8 mouse cellular contexts compared by ENCODE assay signal in the genomic region with DNA sequence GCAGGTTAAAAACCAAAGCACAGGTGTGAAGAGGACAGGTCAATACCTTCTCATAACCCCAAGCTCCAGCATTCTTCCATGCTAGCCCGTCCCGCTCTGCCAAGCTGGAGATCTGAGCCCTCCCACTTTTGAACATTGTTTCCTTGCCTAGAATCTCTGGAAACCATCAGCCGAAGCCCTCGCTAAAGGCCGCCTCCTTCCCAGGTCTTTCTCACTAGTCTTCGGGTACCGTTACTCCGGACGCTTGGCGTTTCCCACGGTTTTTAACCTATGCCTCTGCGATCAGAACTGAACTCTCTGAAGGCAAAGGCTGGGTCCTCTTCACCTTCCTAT. TPM values are rescaled to one million over a fixed set of nuclear protein-coding genes. Genes with fewer than 3 reads are reported as not detected.
A peak's percentile ranks its signal among the peaks of the same experiment; 100 is the strongest.
DNase-seq lines count a peak whose midpoint lies in the region; ATAC-seq and TF ChIP-seq lines count a peak whose summit lies in the region.

No protein-coding gene starts in this region.

- H3K27me3 ChIP-seq in heart, embryonic 10.5 days (ENCODE audit: insufficient read depth, poor library complexity, severe bottlenecking): 0 out of 2 replicates have a peak, but pooled peaks cover 4% of the 10 kb centered on the region
- peaks cover 14% of the 10 kb centered on the region; the same call in 1 of the 2 replicates for H3K27me3 ChIP-seq in G1E (ENCODE audit: insufficient read depth, low read length)
- peaks cover 5% of the 10 kb centered on the region; the same call in 1 of the 2 replicates for H3K27me3 ChIP-seq in forebrain, embryonic 12.5 days
- no peaks in the 10 kb centered on the region for H3K27me3 ChIP-seq in limb, embryonic 12.5 days
- H3K27me3 ChIP-seq in neural tube, embryonic 13.5 days: no peaks in the 10 kb centered on the region

- peak overlapping the region; percentile 78 for H3K4me2 ChIP-seq in forebrain, embryonic 12.5 days
- peak overlapping the region; percentile 67 for H3K4me2 ChIP-seq in limb, embryonic 12.5 days
- H3K4me2 ChIP-seq in neural tube, embryonic 13.5 days: peak overlapping the region; percentile 85

- H3K9me3 ChIP-seq in heart, embryonic 10.5 days: no peaks in the 10 kb centered on the region
- peaks cover 4% of the 10 kb centered on the region for H3K9me3 ChIP-seq in G1E (replicated peaks)
- no peaks in the 10 kb centered on the region for H3K9me3 ChIP-seq in forebrain, embryonic 12.5 days
- H3K9me3 ChIP-seq in limb, embryonic 12.5 days: no peaks in the 10 kb centered on the region
- H3K9me3 ChIP-seq in neural tube, embryonic 13.5 days: no peaks in the 10 kb centered on the region

- H3K4me3 ChIP-seq in heart, embryonic 10.5 days: peak overlapping the region; percentile 86
- peak overlapping the region; percentile 79 for H3K4me3 ChIP-seq in G1E (ENCODE audit: low read depth, low read length)
- peak overlapping the region; percentile 88 for H3K4me3 ChIP-seq in forebrain, embryonic 12.5 days (replicated peaks)
- peak overlapping the region; percentile 91 for H3K4me3 ChIP-seq in limb, embryonic 12.5 days (replicated peaks)
- H3K4me3 ChIP-seq in neural tube, embryonic 13.5 days: peak overlapping the region; percentile 75

- no peak for DNase-seq in heart, embryonic 10.5 days (ENCODE audit: low spot score)
- DNase-seq in heart, adult 8-10 months (ENCODE audit: low spot score): no peak
- DNase-seq in G1E (ENCODE audit: low spot score): peak; percentile 52
- no peak for DNase-seq in retina, postnatal 1 day
- no peak for DNase-seq in adrenal gland, adult 2 months

- TF ChIP-seq CTCF in G1E (IDR thresholded peaks at IDR 0.05; ENCODE audit: low read depth, low read length): no peak

- peaks cover 12% of the 10 kb centered on the region for H3K4me1 ChIP-seq in heart, embryonic 10.5 days
- H3K4me1 ChIP-seq in G1E (ENCODE audit: insufficient read depth, low read depth, low read length): peaks cover 42% of the 10 kb centered on the region
- H3K4me1 ChIP-seq in forebrain, embryonic 12.5 days: peaks cover 31% of the 10 kb centered on the region
- peaks cover 12% of the 10 kb centered on the region for H3K4me1 ChIP-seq in limb, embryonic 12.5 days (replicated peaks)
- H3K4me1 ChIP-seq in neural tube, embryonic 13.5 days (replicated peaks): peaks cover 33% of the 10 kb centered on the region

- H3K9ac ChIP-seq in forebrain, embryonic 12.5 days: peak overlapping the region; percentile 96
- peak overlapping the region; percentile 96 for H3K9ac ChIP-seq in limb, embryonic 12.5 days (replicated peaks)
- H3K9ac ChIP-seq in neural tube, embryonic 13.5 days: peak overlapping the region; percentile 91

- under 1% methylated on average over 12 of the region's 12 CpGs for WGBS in heart, embryonic 10.5 days
- under 1% methylated on average over 12 of the region's 12 CpGs for WGBS in forebrain, embryonic 12.5 days
- WGBS in limb, embryonic 12.5 days: under 1% methylated on average over 12 of the region's 12 CpGs
- WGBS in neural tube, embryonic 13.5 days: 2% methylated on average over 12 of the region's 12 CpGs

- ATAC-seq in G1E (ENCODE audit: extremely low read depth, insufficient number of reproducible peaks, low FRiP score, poor library complexity, severe bottlenecking): no peak
- no peak for ATAC-seq in forebrain, embryonic 12.5 days (ENCODE audit: low FRiP score)
- no peak for ATAC-seq in limb, embryonic 12.5 days (ENCODE audit: insufficient number of reproducible peaks, insufficient read depth, low FRiP score, low TSS enrichment, low read depth)
- ATAC-seq in neural tube, embryonic 13.5 days (ENCODE audit: low read depth): peak; percentile 4; the same call in 1 of the 2 replicates

- H3K27ac ChIP-seq in heart, embryonic 10.5 days: peak overlapping the region; percentile 95
- H3K27ac ChIP-seq in forebrain, embryonic 12.5 days: peak overlapping the region; percentile 87
- H3K27ac ChIP-seq in limb, embryonic 12.5 days: peak overlapping the region; percentile 90
- H3K27ac ChIP-seq in neural tube, embryonic 13.5 days (replicated peaks): peak overlapping the region; percentile 92

- H3K36me3 ChIP-seq in heart, embryonic 10.5 days: peaks cover 27% of the 10 kb centered on the region
- peaks cover 46% of the 10 kb centered on the region for H3K36me3 ChIP-seq in G1E (replicated peaks)
- peaks cover 19% of the 10 kb centered on the region for H3K36me3 ChIP-seq in forebrain, embryonic 12.5 days (replicated peaks)
- H3K36me3 ChIP-seq in limb, embryonic 12.5 days: peaks cover 36% of the 10 kb centered on the region
- peaks cover 20% of the 10 kb centered on the region for H3K36me3 ChIP-seq in neural tube, embryonic 13.5 days

RNA-seq across cellular contexts. Expression of gene Ilkap, which starts 0.7 kb away (rescaled TPM):
- polyA plus RNA-seq in heart, embryonic 10.5 days (2016; fragmentation: Nextera tagmentation; extraction: Ambion mirVana): 132 and 152 TPM in 2 replicates
- 10 to 100 TPM; 41.5 to 53.3 (median 44.4) TPM for total RNA-seq in heart, adult 8-10 months (2022)
- total RNA-seq in G1E (2014; fragmentation: Nextera tagmentation) (76.8 and 86.5 TPM in 2 replicates), G1E (2017) (194 and 208 TPM in 2 replicates)
- 86.6 and 104 TPM in 2 replicates for polyA plus RNA-seq in G1E (2012)
- polyA plus RNA-seq in forebrain, embryonic 12.5 days (2016; fragmentation: Nextera tagmentation; extraction: Ambion mirVana): 153 and 163 TPM in 2 replicates
- 178 and 186 TPM in 2 replicates for polyA plus RNA-seq in limb, embryonic 12.5 days (2016; fragmentation: Nextera tagmentation; extraction: Ambion mirVana)
- 138 and 141 TPM in 2 replicates for polyA plus RNA-seq in neural tube, embryonic 13.5 days (2015; fragmentation: Nextera tagmentation; extraction: Ambion mirVana)
- total RNA-seq in adrenal gland, adult 2 months (2021): 10 to 100 TPM; 88.8 to 94.7 TPM
- 121 and 122 TPM in 2 replicates for polyA plus RNA-seq in adrenal gland, adult 2 months (2012; rRNA removed)

RNA-seq across cellular contexts. Expression of gene Hes6, which starts 15.9 kb away (rescaled TPM):
- 70.6 and 74.2 TPM in 2 replicates for polyA plus RNA-seq in heart, embryonic 10.5 days (2016; fragmentation: Nextera tagmentation; extraction: Ambion mirVana)
- total RNA-seq in heart, adult 8-10 months (2022): 10 to 100 TPM; 18.6 to 20.4 (median 20.0) TPM
- 18.0 and 19.0 TPM in 2 replicates for total RNA-seq in G1E (2014; fragmentation: Nextera tagmentation)
- 42.2 and 55.1 TPM in 2 replicates for total RNA-seq in G1E (2017)
- 91.5 and 105 TPM in 2 replicates for polyA plus RNA-seq in G1E (2012)
- polyA plus RNA-seq in forebrain, embryonic 12.5 days (2016; fragmentation: Nextera tagmentation; extraction: Ambion mirVana): 295 and 297 TPM in 2 replicates
- 121 and 127 TPM in 2 replicates for polyA plus RNA-seq in limb, embryonic 12.5 days (2016; fragmentation: Nextera tagmentation; extraction: Ambion mirVana)
- 146 and 163 TPM in 2 replicates for polyA plus RNA-seq in neural tube, embryonic 13.5 days (2015; fragmentation: Nextera tagmentation; extraction: Ambion mirVana)
- 100 to 1,000 TPM; 190 to 273 TPM for total RNA-seq in adrenal gland, adult 2 months (2021)
- polyA plus RNA-seq in adrenal gland, adult 2 months (2012; rRNA removed): 252 and 309 TPM in 2 replicates

RNA-seq across cellular contexts. Expression of gene Erfe, which starts 31.7 kb away (rescaled TPM):
- 2.2 TPM in 2 replicates for polyA plus RNA-seq in heart, embryonic 10.5 days (2016; fragmentation: Nextera tagmentation; extraction: Ambion mirVana)
- under 1 TPM in 1 of 4 experiments, not detected in 3; 0.09 TPM for total RNA-seq in heart, adult 8-10 months (2022)
- total RNA-seq in G1E (2014; fragmentation: Nextera tagmentation): 1.2 and 2.1 TPM in 2 replicates
- total RNA-seq in G1E (2017): 0.81 and 0.93 TPM in 2 replicates
- 0.78 and 0.94 TPM in 2 replicates for polyA plus RNA-seq in G1E (2012)
- polyA plus RNA-seq in forebrain, embryonic 12.5 days (2016; fragmentation: Nextera tagmentation; extraction: Ambion mirVana): 0.90 and 0.95 TPM in 2 replicates
- polyA plus RNA-seq in limb, embryonic 12.5 days (2016; fragmentation: Nextera tagmentation; extraction: Ambion mirVana): 1.5 and 1.6 TPM in 2 replicates
- 0.26 and 0.47 TPM in 2 replicates for polyA plus RNA-seq in neural tube, embryonic 13.5 days (2015; fragmentation: Nextera tagmentation; extraction: Ambion mirVana)
- total RNA-seq in adrenal gland, adult 2 months (2021): 10 to 100 TPM in 1 of 2 experiments, 1 to 10 TPM in 1; 3.7 to 16.4 TPM
- polyA plus RNA-seq in adrenal gland, adult 2 months (2012; rRNA removed): 1.5 and 2.4 TPM in 2 replicates

RNA-seq across cellular contexts. Expression of gene Klhl30, which starts 47.1 kb away (rescaled TPM):
- polyA plus RNA-seq in heart, embryonic 10.5 days (2016; fragmentation: Nextera tagmentation; extraction: Ambion mirVana): 33.1 and 51.1 TPM in 2 replicates
- 10 to 100 TPM; 36.7 to 52.8 (median 42.5) TPM for total RNA-seq in heart, adult 8-10 months (2022)
- total RNA-seq in G1E (2014; fragmentation: Nextera tagmentation) (not detected in 2 replicates), G1E (2017) (0.16 TPM in 1 of 2 replicates, not detected in the other)
- polyA plus RNA-seq in G1E (2012): not detected in 2 replicates
- 0.08 and 0.10 TPM in 2 replicates for polyA plus RNA-seq in forebrain, embryonic 12.5 days (2016; fragmentation: Nextera tagmentation; extraction: Ambion mirVana)
- polyA plus RNA-seq in limb, embryonic 12.5 days (2016; fragmentation: Nextera tagmentation; extraction: Ambion mirVana): 0.82 and 0.84 TPM in 2 replicates
- 0.25 and 0.37 TPM in 2 replicates for polyA plus RNA-seq in neural tube, embryonic 13.5 days (2015; fragmentation: Nextera tagmentation; extraction: Ambion mirVana)
- total RNA-seq in adrenal gland, adult 2 months (2021): 1 to 10 TPM; 1.0 to 2.1 TPM
- 3.1 and 3.3 TPM in 2 replicates for polyA plus RNA-seq in adrenal gland, adult 2 months (2012; rRNA removed)
